Mouse (Mus musculus) ES-E14 (cell line): ENCODE measurements around the gene Cryzl1. TPM values are rescaled to one million over a fixed set of nuclear protein-coding genes. Genes with fewer than 3 reads are reported as not detected.

Experiments
- DNase-seq: peaks from one replicate; pipeline ENCODE4 v3.0.0-alpha.2; 2013; ENCODE audit warnings: low read depth, low spot score
- H3K27ac ChIP-seq: 2 replicates; pipeline ENCODE4 v1.5.1; 2012; ENCODE audit warnings: low read depth, mild to moderate bottlenecking, low read length, moderate library complexity, mixed read lengths; ENCODE audit not compliant: poor library complexity, insufficient read depth, severe bottlenecking
- H3K36me3 ChIP-seq: 2 replicates; pipeline ENCODE4 v1.6.1; 2012; ENCODE audit warnings: mild to moderate bottlenecking, low read length, moderate library complexity, mixed read lengths; ENCODE audit not compliant: control insufficient read depth, poor library complexity, insufficient read depth, severe bottlenecking
- H3K4me1 ChIP-seq, 2 experiments: fragments of 150-350 bp in 1 of 2; sonication (generic) in 1 of 2; 2 replicates each; pipeline ENCODE4 v1.6.1; 2012; ENCODE audit warnings: low read length in 2 of 2, mild to moderate bottlenecking in 1 of 2, mixed read lengths in 1 of 2; ENCODE audit not compliant: control insufficient read depth in 2 of 2, insufficient read depth in 2 of 2, poor library complexity in 1 of 2
- H3K4me3 ChIP-seq, 2 experiments: fragments of 150-350 bp in 1 of 2; sonication (generic) in 1 of 2; 2 replicates each; pipeline ENCODE4 v1.5.1; 2012; ENCODE audit warnings: low read length in 2 of 2, low read depth in 1 of 2, mild to moderate bottlenecking in 1 of 2, mixed read lengths in 1 of 2; ENCODE audit not compliant: insufficient read depth in 1 of 2, poor library complexity in 1 of 2, severe bottlenecking in 1 of 2
- H3K9ac ChIP-seq: 2 replicates; pipeline ENCODE4 v1.6.1; 2012; ENCODE audit warnings: low read depth, mild to moderate bottlenecking, low read length, mixed read lengths; ENCODE audit not compliant: poor library complexity, insufficient read depth, severe bottlenecking
- H3K9me3 ChIP-seq: fragments of 150-350 bp; sonication (generic); 2 replicates; pipeline ENCODE4 v1.6.1; 2012; ENCODE audit warnings: low read depth, mild to moderate bottlenecking, low read length; ENCODE audit not compliant: control insufficient read depth, insufficient read depth
- CHD2 ChIP-seq: IDR thresholded peaks from 2 replicates; pipeline ENCODE4 v1.6.1; 2014; ENCODE audit warnings: mild to moderate bottlenecking, low read depth, low read length, inconsistent platforms
- HCFC1 ChIP-seq: IDR thresholded peaks from 2 replicates; pipeline ENCODE4 v1.6.1; 2012; ENCODE audit warnings: low read length, inconsistent platforms, borderline replicate concordance; ENCODE audit not compliant: insufficient read depth
- MAFK ChIP-seq: IDR thresholded peaks from 2 replicates; pipeline ENCODE4 v1.6.1; 2014; ENCODE audit warnings: mild to moderate bottlenecking, low read depth, low read length, inconsistent platforms; ENCODE audit not compliant: insufficient read depth
- ZC3H11A ChIP-seq: IDR thresholded peaks from 2 replicates; pipeline ENCODE4 v1.6.1; 2012; ENCODE audit warnings: low read depth, mild to moderate bottlenecking, inconsistent platforms, low read length, borderline replicate concordance
- ZNF384 ChIP-seq: IDR thresholded peaks from 2 replicates; pipeline ENCODE4 v1.6.1; 2012; ENCODE audit warnings: low read depth, low read length, inconsistent platforms
- in situ Hi-C, 2 experiments: fragments of 600-800 bp; cut with MboI; formaldehyde crosslinking; loops; one replicate each; pipeline ENCODE4 v1.15.1; 2025; ENCODE audit warnings: low sequenced_read_pairs in 2 of 2, inconsistent platforms in 1 of 2; ENCODE audit not compliant: unreplicated experiment in 2 of 2
- total RNA-seq: library from RNA; depleted of rRNA; stranded (reverse); fragments of 300-350 nt; gene quantifications from 2 replicates; pipeline ENCODE4 v1.2.3, GENCODE M21; 2012

The Cryzl1 gene
- total RNA-seq, 1 experiment, result 19.0 TPM

- no peaks in the 10 kb centered on the region for H3K9me3 ChIP-seq
- H3K9ac ChIP-seq, result no peak overlapping the region
- peaks cover 0 to 11% of the 10 kb centered on the region in 2 experiments; a peak in 1 of 4 replicates for H3K4me1 ChIP-seq
- TF ChIP-seq HCFC1 (no peak), ZC3H11A (no peak), ZNF384 (no peak), MAFK (no peak), CHD2 (no peak)
- H3K27ac ChIP-seq, result no peak overlapping the region
- H3K36me3 ChIP-seq, result no peaks in the 10 kb centered on the region
- no peak overlapping the region for H3K4me3 ChIP-seq
- in situ Hi-C loops, result no loop called here
- no peak for DNase-seq
Measured at GRCm38 (mm10) chr16:91732816-91733215, 4.0 kb upstream of the Cryzl1 start.

GRCm38 (mm10) chr16:91730446-91730845, 1.7 kb upstream of the Cryzl1 start:
- no peak for TF ChIP-seq MAFK
- TF ChIP-seq ZNF384, result no peak
- DNase-seq, result no peak
- in situ Hi-C loops, result no loop called here

GRCm38 (mm10) chr16:91729821-91730441, 1.2 kb upstream of the Cryzl1 start:
- no peak for DNase-seq
- in situ Hi-C loops, result no loop called here

More at GRCm38 (mm10) chr16:91730446-91730845, 1.7 kb upstream of the Cryzl1 start:
- Histone ChIP-seq H3K9me3 (no peaks in the 10 kb centered on the region), H3K36me3 (peaks cover 4% of the 10 kb centered on the region; the same call in 1 of the 2 replicates), H3K27ac (no peak overlapping the region), H3K4me1 (peaks cover 0 to 5% of the 10 kb centered on the region in 2 experiments; a peak in 1 of 4 replicates), H3K9ac (peak overlapping the region; percentile 89; the same call in 1 of the 2 replicates), H3K4me3 (peak overlapping the region; percentile 91 to 99)

GRCm38 (mm10) chr16:91729066-91729482, 299 bp upstream of the Cryzl1 start, which contains the start of gene Itsn1:
Gene Itsn1, plus strand, starts transcription at chr16:91729281.
- TF ChIP-seq CHD2, result peak; percentile 69; the same call in 1 of the 2 replicates
- no peak for TF ChIP-seq ZC3H11A
- Histone ChIP-seq H3K4me1 (peaks cover 0 to 3% of the 10 kb centered on the region in 2 experiments; a peak in 1 of 4 replicates), H3K4me3 (peak within 1 kb of the TSS; percentile 91 to 99), H3K9ac (peak within 1 kb of the TSS; percentile 89), H3K36me3 (peaks cover 4% of the 10 kb centered on the region; the same call in 1 of the 2 replicates), H3K27ac (peak within 1 kb of the TSS; percentile 72), H3K9me3 (no peaks in the 10 kb centered on the region)
- in situ Hi-C loops, result no loop called here
- peak; percentile 96 for DNase-seq

More at GRCm38 (mm10) chr16:91729821-91730441, 1.2 kb upstream of the Cryzl1 start:
- Histone ChIP-seq H3K27ac (no peak overlapping the region), H3K4me3 (peak overlapping the region; percentile 91 to 99), H3K4me1 (peaks cover 0 to 3% of the 10 kb centered on the region in 2 experiments; a peak in 1 of 4 replicates), H3K36me3 (peaks cover 4% of the 10 kb centered on the region; the same call in 1 of the 2 replicates), H3K9ac (peak overlapping the region; percentile 89), H3K9me3 (no peaks in the 10 kb centered on the region)
- TF ChIP-seq ZC3H11A (no peak), ZNF384 (no peak), MAFK (no peak), CHD2 (no peak), HCFC1 (no peak)

GRCm38 (mm10) chr16:91727433-91727832, 1.3 kb downstream of the Cryzl1 start:
- Histone ChIP-seq H3K27ac (no peak overlapping the region), H3K9me3 (no peaks in the 10 kb centered on the region), H3K4me1 (peaks cover 0 to 3% of the 10 kb centered on the region in 2 experiments; a peak in 1 of 4 replicates), H3K4me3 (peak overlapping the region; percentile 72 to 99), H3K9ac (peak overlapping the region; percentile 62), H3K36me3 (peaks cover 4% of the 10 kb centered on the region; the same call in 1 of the 2 replicates)
- in situ Hi-C loops, result no loop called here
- no peak for DNase-seq
- TF ChIP-seq HCFC1 (no peak), ZC3H11A (no peak), ZNF384 (no peak), CHD2 (no peak), MAFK (no peak)
